Mouse (Mus musculus) ES-Bruce4 (cell line): ENCODE measurements around the gene Gm49383. TPM values are rescaled to one million over a fixed set of nuclear protein-coding genes. Genes with fewer than 3 reads are reported as not detected.

Experiments
- H3K27ac ChIP-seq: 2 replicates; pipeline ENCODE4 v1.5.1; 2012; ENCODE audit warnings: low read length, inconsistent platforms; ENCODE audit not compliant: insufficient read depth
- H3K27me3 ChIP-seq: 2 replicates; pipeline ENCODE4 v1.6.1; 2012; ENCODE audit warnings: mild to moderate bottlenecking, low read length, inconsistent platforms; ENCODE audit not compliant: control insufficient read depth, poor library complexity, insufficient read depth, severe bottlenecking
- H3K36me3 ChIP-seq: 2 replicates; pipeline ENCODE4 v1.6.1; 2012; ENCODE audit warnings: inconsistent platforms, mild to moderate bottlenecking, low read length, moderate library complexity; ENCODE audit not compliant: control insufficient read depth, poor library complexity, insufficient read depth, severe bottlenecking
- H3K4me1 ChIP-seq: one replicate; pipeline ENCODE4 v1.8.1; 2011; ENCODE audit warnings: low read length; ENCODE audit not compliant: control insufficient read depth, insufficient read depth
- H3K4me3 ChIP-seq: 2 replicates; pipeline ENCODE4 v1.5.1; 2011; ENCODE audit warnings: low read depth, mild to moderate bottlenecking, low read length
- H3K9ac ChIP-seq: 2 replicates; pipeline ENCODE4 v1.6.1; 2012; ENCODE audit warnings: low read depth, mild to moderate bottlenecking, inconsistent platforms; ENCODE audit not compliant: poor library complexity, severe bottlenecking
- H3K9me3 ChIP-seq: replicated peaks from 2 replicates; pipeline ENCODE4 v1.6.1; 2012; ENCODE audit warnings: mild to moderate bottlenecking, low read length, inconsistent platforms; ENCODE audit not compliant: control insufficient read depth, poor library complexity, insufficient read depth, severe bottlenecking
- CTCF ChIP-seq: IDR thresholded peaks from one replicate; pipeline ENCODE4 v1.8.1; 2011; ENCODE audit warnings: low read depth, low read length
- EP300 ChIP-seq: IDR thresholded peaks from 2 replicates; pipeline ENCODE4 v1.6.1; 2011; ENCODE audit warnings: low read depth, low read length; ENCODE audit not compliant: insufficient read depth
- POLR2A ChIP-seq: IDR thresholded peaks from one replicate; pipeline ENCODE4 v1.8.1; 2011; ENCODE audit warnings: low read length; ENCODE audit not compliant: insufficient read depth
- polyA plus RNA-seq: library from polyadenylated mRNA; stranded (reverse); fragments of >200 nt; gene quantifications from 2 replicates; pipeline ENCODE4 v1.2.4, GENCODE M21; 2011; ENCODE audit warnings: low read depth; ENCODE audit not compliant: missing spikeins, insufficient read depth, insufficient read length

The Gm49383 gene
- polyA plus RNA-seq, 1 experiment = 15.1 TPM

DNA sequence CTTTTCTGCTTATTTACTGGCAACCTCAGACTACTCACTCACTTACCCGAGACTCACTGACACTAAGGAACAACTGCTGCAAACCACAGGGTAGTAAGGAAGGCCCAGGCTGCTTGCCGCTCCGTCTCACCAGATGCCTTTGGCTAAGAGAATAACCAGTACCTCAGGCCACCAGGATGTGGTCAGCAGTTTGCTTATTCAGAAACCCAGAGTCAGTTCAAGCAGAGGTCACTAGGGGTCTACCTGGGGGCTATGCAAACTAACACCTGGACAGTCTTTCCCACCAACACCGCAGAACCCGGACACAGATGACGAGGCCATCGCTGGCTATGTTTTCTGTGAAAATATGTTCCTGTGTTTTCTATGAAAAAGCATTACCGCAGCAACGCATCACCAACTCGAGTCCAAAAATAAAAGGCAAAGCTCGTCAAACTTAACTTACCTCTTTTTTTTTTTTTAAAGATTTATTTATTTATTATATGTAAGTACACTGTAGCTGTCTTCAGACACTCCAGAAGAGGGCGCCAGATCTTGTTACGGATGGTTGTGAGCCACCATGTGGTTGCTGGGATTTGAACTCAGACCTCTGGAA is 16.4 kb upstream of the Gm49383 start:
- H3K9me3 ChIP-seq = no peaks in the 10 kb centered on the region
- no peaks in the 10 kb centered on the region for H3K27me3 ChIP-seq
- no peak for TF ChIP-seq CTCF
- TF ChIP-seq EP300 = no peak
- TF ChIP-seq POLR2A = no peak
- no peak overlapping the region for H3K9ac ChIP-seq
- H3K4me1 ChIP-seq = no peaks in the 10 kb centered on the region
- H3K36me3 ChIP-seq = peaks cover 11% of the 10 kb centered on the region
- H3K27ac ChIP-seq = no peak overlapping the region
- no peak overlapping the region for H3K4me3 ChIP-seq

GRCm38 (mm10) chr12:69211057-69211456 is 14.2 kb upstream of the Gm49383 start:
- no peaks in the 10 kb centered on the region for H3K27me3 ChIP-seq
- H3K4me3 ChIP-seq = no peak overlapping the region
- H3K9ac ChIP-seq = peak overlapping the region; percentile 5; the same call in 1 of the 2 replicates
- TF ChIP-seq POLR2A = no peak
- no peak for TF ChIP-seq CTCF
- TF ChIP-seq EP300 = no peak
- H3K9me3 ChIP-seq = no peaks in the 10 kb centered on the region
- H3K27ac ChIP-seq = 0 out of 2 replicates have a peak overlapping the region, but pooled peaks have one; percentile 6
- peaks cover 12% of the 10 kb centered on the region for H3K36me3 ChIP-seq
- H3K4me1 ChIP-seq = no peaks in the 10 kb centered on the region

DNA sequence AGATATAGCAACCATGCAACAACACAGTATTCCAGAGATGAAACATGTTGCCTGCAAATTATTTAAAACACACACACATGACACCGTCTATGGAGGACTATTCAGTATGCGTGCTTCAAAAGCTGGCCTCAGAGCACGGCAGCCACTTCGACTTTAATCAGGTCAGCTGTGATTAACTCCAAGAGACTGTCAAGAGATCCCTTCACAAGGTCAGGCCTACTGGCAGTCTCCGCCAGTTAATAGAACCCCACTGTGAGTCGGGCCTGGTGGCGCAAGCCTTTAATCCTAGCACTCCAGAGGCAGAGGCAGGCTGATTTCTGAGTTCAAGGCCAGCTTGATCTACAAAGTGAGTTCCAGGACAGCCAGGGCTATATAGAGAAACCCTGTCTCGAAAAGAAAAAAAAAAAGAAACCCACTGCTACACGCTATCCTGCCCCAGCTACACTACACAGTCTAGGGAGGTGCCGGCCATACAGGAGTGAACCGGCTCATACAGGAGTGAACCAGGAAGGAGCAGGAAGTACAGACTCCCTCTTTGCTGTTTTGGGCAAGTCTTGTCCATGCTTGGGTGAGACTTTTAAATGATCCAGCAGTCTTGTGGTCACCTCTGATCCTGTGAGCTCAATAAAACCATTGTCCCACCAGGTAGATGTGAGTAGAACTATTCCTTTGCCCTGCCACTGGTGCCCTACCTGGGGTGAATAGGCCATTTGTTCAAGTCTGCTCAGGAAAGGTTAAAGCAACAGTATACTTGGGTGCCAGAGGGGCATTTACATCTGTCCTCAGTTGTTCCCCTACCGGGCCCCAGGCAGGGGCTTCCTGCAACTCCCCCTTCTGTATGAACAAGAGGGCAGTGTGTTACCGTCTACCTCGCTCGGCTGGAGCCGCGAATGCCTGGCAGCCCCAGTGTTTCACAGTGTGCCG is 13.4 kb upstream of the Gm49383 start:
- Histone ChIP-seq H3K36me3 (peaks cover 12% of the 10 kb centered on the region), H3K27me3 (no peaks in the 10 kb centered on the region), H3K4me1 (no peaks in the 10 kb centered on the region), H3K27ac (peak overlapping the region; percentile 90), H3K4me3 (no peak overlapping the region), H3K9ac (peak overlapping the region; percentile 5), H3K9me3 (no peaks in the 10 kb centered on the region)
- TF ChIP-seq POLR2A = no peak
- no peak for TF ChIP-seq CTCF
- 0 out of 2 replicates have a peak, but pooled peaks have one; percentile 42 for TF ChIP-seq EP300

GRCm38 (mm10) chr12:69208520-69208919 is 11.6 kb upstream of the Gm49383 start:
- no peak overlapping the region for H3K27ac ChIP-seq
- H3K9ac ChIP-seq = no peak overlapping the region
- no peaks in the 10 kb centered on the region for H3K4me1 ChIP-seq
- no peaks in the 10 kb centered on the region for H3K27me3 ChIP-seq
- H3K4me3 ChIP-seq = no peak overlapping the region
- H3K9me3 ChIP-seq = no peaks in the 10 kb centered on the region
- peaks cover 12% of the 10 kb centered on the region for H3K36me3 ChIP-seq
- TF ChIP-seq CTCF (peak; percentile 15), POLR2A (no peak)

DNA sequence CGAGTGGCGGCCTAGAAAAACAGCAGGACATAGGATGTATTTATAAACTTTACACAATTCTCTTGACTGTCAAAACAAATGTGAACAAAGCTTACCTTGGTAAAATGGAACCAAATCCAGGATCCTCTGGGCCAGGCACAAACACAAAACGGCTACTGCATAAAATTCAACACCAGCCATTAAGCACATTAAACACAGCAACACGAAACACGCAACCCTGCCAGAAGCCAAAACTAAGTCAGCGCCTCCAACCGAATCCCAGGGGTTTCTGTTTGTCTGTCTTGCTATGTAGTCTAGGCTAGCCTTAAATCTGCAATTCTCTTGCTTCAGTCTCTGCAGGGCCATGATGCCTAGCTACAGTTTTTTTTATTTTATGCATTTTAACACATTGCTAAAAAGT is 11.0 kb upstream of the Gm49383 start:
- Histone ChIP-seq H3K9me3 (no peaks in the 10 kb centered on the region), H3K4me3 (no peak overlapping the region), H3K27ac (no peak overlapping the region), H3K27me3 (no peaks in the 10 kb centered on the region), H3K9ac (no peak overlapping the region), H3K36me3 (peaks cover 8% of the 10 kb centered on the region), H3K4me1 (no peaks in the 10 kb centered on the region)
- TF ChIP-seq CTCF (no peak), EP300 (no peak), POLR2A (no peak)

GRCm38 (mm10) chr12:69207396-69207795 is 10.5 kb upstream of the Gm49383 start:
- no peaks in the 10 kb centered on the region for H3K9me3 ChIP-seq
- TF ChIP-seq POLR2A = no peak
- TF ChIP-seq CTCF = no peak
- no peak for TF ChIP-seq EP300
- H3K36me3 ChIP-seq = peaks cover 8% of the 10 kb centered on the region
- H3K4me3 ChIP-seq = no peak overlapping the region
- H3K4me1 ChIP-seq = no peaks in the 10 kb centered on the region
- no peak overlapping the region for H3K27ac ChIP-seq
- H3K9ac ChIP-seq = no peak overlapping the region
- no peaks in the 10 kb centered on the region for H3K27me3 ChIP-seq
